Mouse (Mus musculus) small intestine, adult 2 months (tissue): Measurements from ENCODE around the gene Pfkp.

Source experiments
- CTCF ChIP-seq: fragments of 200-500 bp; IDR thresholded peaks from 2 replicates; pipeline ENCODE4 v1.5.1; 2012; ENCODE audit warnings: low read depth, mild to moderate bottlenecking, control low read depth, inconsistent platforms, low read length, moderate library complexity, mixed read lengths; ENCODE audit not compliant: insufficient replicate concordance, insufficient read length; ENCODE audit errors: extremely low read depth
- POLR2A ChIP-seq: fragments of 200-500 bp; IDR thresholded peaks from 2 replicates; pipeline ENCODE4 v1.6.1; 2012; ENCODE audit warnings: low read depth, mild to moderate bottlenecking, control low read depth, inconsistent platforms, low read length, moderate library complexity

GRCm38 (mm10) chr13:6643026-6643425, 5.6 kb downstream of the Pfkp start:
- TF ChIP-seq CTCF (no peak), POLR2A (no peak)
